Mouse (Mus musculus) c-Kit-positive CD71-positive TER-119-positive erythroid progenitor cells, embryonic 14.5 days (primary cell): Measurements from ENCODE around the gene Ints3.

ENCODE experiments used
- DNase-seq: peaks from one replicate; pipeline ENCODE4 v3.0.0-alpha.2; 2013; ENCODE audit warnings: low spot score

Ints3 gene

DNA sequence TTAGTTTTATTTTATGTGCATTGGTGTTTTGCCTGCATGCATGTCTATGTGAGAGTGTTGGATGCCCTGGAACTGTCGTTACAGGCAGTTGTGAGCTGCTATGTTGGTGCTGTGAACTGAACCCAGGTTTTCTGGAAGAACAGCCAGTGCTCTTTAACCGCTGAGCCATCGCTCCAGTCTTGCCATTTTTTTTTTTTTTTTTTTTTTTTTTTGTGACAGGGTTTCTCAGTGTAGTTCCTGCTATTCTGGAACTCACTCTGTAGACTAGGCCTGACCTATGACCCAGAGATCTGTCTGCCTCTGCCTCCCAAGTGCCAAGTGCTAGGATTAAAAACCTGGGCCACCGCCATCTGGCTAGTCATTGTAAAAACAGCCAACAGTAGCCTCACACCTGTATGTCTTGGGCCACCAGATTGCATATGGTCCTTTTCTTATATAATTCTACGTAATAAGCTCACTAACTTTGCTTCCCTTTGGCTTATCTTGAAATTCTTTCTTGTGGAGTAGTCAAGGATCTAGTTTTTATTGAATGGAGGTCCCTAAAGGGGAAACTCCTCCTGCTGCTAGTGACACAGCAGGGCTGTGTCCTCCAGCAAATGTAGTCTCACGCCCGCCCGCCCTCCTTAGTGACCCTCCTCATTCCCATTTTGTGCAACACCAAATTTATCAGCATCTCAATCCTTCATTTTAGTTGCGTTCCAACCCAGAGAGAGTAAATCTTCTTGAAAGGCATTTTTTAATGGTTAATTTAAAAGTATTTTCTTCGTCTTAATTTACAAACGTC, 12.2 kb upstream of the Ints3 start:
- no peak for DNase-seq

DNA sequence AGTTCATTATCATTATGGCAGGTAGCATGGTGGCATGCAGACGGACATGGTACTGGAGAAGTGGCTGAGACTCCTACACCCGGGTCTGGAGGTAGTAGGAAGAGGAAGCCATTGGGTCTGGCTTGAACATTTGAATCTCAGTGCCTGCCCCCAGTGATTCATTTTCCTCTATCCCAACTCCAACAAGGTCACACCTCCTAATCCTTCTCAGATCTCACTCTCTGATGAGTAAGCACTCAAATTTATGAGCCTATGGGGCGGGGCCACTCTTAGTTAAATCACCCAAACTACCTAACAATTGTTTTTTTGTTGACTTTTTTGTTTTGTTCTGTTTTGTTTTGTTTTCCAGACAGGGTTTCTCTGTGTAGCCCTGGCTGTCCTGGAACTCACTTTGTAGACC, 10.6 kb upstream of the Ints3 start:
- DNase-seq: no peak

DNA sequence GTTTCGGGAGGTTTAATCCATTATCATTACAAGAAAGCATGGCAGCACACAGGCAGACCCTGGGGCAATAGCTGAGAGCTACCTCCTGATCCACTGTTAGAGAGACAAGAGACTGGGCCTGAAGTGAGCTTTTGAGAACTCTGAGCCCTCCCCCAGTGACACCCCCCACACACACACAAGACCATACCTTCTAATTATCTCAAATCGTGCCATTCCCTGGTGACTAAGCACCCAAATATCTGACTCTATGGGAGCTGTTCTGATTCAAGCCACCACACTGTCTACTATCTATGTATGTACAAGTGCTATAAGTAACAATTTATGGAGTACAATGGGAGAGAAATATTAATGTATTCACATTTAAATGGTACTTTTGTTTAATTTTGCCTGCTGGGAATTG, 7.3 kb upstream of the Ints3 start:
- no peak for DNase-seq

DNA sequence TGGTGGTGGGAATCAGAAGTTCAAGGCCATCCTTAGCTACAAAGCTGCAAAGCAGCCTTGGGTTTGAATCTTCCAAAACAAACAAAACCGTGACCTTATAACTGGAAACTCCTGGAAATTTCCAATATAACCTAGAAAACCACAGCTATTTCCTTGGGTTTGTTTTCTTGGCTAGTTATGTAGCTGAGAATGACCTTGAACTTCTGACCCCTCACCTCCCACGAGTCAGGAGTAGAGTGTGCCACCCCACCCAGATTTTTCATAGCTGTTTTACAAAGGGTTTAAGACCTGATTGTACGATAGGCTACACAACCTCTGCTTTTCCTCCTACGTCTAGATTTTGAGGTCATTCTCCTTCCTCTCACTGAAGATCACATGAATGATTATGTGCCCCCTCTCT, 3.7 kb upstream of the Ints3 start:
- DNase-seq: no peak

DNA sequence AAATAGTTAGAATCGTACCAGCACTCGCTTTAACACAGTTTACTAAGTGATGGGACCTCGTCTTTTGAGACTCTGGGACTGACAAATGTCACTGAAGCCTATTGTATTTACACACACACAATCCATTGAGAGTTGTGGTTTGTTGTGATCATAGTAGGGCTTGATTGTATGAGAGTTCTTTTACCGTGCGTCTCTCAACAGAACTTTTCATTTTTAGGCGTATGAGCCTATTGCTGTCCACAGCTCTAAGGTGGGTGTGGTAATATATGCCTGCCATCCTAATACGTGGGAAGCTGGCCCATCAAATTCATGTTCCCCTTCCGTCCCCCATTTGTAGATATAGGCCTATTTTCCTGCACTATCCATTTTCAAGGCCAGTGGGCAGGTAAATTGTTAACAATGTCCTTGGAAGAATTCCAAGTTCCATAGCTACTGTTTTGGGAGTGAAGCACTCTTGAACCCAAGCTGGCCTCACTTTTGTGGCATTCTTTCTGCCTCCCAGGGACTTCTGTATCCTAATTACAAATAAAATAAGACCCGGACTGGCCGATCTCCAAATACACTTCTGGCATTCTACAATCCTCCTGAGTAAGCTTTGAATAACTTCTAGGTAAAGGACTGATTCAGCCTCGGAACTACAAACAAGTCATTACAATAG, 780 bp upstream of the Ints3 start:
- DNase-seq: no peak

DNA sequence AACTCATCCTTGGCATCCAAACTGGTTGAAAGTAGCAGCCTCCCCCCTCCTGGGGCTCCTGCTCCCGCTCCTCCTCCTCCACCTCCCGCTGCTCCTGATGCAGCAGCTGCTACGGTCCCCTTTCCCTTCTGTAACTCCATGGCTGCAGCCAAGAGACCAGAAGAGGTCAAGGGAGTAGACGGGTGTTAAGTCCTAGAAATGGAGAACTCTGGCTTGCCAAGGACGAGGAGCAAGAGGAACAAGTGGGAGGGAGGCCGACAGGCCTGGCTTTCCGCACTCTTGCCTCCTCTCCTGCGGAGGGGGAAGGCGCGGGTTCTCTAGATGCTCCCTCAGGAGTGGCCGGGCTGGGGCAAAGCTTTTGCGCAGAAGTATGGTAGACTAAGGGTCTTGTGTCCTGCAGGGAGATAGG, 607 bp downstream of the Ints3 start:
- peak; percentile 46 for DNase-seq

DNA sequence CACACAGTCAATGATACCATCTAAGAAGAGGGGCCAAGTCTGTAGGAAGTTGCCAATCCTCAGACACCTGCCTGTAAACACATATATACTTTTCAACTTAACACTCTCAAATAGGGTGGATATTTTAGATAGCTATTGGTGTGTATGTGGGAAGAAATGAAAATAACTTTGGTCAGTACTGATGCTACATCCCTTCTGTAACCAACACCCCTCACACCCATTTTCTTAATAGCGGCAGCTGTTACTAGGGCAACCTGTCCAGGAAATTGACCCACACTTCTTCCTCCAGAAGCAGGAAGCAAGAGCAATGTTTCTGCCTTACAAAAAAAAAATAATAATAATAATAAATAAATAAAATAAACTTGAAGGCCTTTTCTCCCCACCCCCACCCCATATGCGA, 1.1 kb downstream of the Ints3 start:
- DNase-seq: no peak

DNA sequence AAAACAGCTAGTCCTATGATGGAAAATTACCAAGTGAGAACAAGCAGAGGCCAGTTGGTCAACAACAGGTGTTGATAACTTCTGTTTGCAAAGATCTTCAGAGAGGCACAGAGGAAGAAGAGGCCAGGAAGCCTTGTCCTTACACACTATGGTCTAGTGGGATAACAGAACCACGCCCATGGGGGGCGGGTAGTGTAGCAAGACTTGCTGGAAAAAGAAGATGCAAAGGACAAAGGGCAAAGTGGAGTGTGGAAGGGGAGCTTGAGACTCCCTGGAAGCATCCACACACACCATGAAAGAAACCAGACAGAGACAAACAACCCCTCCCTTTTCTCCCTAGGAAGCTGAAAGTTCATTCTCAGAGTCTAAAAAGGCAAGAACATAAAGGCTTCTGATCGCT, 3.8 kb downstream of the Ints3 start:
- DNase-seq: peak; percentile 50

DNA sequence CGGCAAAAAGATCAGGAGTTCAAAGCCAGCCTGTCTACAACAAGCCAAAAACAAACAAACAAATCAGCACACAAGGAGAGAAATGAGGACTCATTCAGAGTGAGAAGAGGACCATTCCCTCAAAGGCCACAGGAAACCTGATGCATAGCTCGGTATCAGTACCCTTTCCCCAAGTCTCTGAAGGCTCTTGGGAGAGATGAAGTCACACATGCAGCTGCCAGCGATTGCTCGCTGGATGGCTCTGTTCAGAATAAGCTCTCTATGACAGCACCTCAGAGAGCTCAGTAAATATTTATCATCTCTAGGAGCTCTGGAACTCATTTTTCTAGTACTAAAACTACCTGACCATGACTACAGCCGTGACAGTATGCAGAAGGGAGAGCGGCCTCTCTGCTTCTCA, 5.2 kb downstream of the Ints3 start:
- no peak for DNase-seq

DNA sequence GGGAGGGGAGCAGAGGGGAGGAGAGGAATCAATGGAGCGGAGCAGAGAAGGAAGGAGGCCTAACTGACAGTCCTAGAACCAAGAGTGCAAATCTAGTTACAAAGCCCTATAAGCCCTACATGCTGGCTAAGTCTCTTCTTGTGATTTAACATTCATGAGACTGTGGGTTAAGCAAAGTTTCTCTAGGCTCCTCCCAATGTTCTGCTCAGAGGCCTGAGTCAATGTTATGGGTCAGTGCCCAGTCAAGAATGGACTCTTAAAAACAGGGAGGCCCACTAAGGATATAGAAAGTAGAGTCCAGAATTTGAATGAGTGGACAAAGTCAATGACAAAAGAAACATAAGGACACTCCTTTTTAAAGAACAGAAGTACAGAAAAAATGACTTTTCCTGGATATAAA, 5.8 kb downstream of the Ints3 start:
- DNase-seq: no peak

DNA sequence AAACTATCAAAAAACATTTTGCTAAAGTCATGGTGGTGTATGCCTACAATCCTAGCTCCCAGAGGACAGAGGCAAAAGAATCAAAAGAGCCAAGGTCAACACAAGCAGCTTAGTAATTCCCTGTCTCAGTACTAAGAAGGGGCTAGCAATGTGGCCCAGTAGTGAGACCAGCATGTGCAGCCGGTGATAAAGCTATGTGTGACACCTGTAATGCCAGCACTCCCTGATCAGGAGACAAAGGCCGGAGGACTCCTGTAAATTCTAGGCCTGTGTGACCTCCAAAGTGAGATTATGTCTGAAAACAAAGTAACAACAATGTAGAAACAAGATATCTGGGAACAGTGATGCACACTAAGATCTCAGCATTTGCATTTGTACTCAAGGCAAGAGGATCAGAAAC, 7.9 kb downstream of the Ints3 start:
- DNase-seq: no peak

DNA sequence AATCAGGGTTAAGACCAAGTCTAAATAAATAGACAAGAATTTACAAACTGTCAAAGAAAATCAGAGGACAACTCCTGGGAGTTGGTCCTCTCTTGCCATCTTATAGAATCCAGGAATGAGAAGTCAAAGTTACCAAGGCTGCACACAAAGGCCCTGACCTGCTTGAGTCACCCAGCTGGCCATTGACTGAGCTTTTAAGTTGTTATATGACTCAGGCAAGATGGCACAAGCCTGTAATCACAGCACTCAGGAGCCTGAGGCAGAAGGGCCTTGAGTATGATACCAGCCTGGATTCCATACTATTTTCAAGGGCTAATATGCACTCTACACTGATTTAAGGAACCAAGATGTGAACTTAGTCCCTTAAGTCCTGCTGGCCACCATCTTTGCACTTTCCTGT, 9.9 kb downstream of the Ints3 start:
- DNase-seq: no peak

DNA sequence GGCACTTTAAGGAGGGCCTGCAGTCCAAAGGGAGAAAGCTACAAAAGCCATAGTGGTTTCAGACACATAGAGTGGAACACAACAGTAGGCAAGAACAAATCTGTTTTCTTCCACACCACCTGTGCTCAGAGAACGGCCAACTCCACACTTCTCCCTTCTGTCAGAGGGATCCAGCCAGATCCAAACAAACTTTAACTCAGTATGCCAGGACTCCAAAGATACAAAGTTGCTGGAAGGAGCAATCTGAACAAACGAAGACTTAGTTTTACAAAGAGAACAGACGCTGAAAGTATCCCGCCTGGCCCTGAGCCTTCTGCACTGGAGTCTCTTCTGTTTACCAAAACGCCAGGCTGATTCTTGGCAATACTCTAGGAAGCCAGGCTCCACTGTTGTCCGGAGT, 12.7 kb downstream of the Ints3 start:
- DNase-seq: no peak

DNA sequence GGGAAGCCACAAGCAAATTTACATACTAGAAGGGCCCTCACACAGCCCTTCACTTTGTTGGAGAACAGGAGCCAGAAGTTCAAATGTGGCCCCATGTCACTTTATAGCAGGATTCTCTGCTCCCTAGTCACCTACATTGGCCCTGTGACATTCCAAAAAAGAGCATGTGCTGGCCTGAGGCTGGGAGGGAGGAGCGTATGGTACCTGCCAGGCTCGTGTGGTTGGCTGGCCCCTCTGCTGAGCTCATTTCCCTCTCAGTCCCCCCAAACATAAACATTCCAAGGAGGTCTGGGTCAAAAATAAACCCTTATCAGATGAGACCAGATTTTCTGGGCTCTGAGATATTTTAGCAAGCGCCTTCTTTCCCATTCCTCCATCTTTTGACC, 20.4 kb downstream of the Ints3 start:
- no peak for DNase-seq

DNA sequence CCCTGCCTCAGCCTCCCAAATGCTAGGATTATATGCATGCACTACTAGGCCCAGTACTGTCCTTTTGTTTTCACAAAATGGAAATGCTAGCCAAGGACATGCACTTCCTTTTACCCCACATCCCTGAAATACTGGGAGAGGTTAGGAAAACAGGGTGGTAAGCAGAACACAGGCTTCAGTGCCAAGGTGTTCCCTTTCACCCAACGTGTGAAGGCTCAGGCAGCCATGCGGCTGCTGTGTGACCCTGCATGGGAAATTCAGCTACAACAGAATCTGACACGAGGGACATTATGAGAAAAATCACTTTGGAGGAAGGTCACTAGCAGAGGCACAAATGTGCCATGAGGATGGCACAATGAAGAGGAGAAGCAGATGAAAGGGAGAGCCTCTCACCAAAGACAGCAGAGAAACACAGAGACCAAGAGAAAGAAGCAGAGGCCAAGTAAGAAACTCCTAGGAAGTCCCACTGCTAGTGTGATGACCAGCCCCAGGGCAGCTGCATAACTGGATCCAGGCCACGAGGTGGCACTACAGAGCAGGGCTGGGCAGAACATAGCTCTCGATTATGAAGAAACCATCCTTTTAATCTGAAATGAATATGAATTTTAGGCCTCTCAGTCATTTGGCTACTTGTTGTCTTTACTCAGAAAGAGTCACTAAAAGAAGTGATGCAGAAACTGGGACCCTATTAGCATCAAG, 21.0 kb downstream of the Ints3 start:
- DNase-seq: peak; percentile 54

DNA sequence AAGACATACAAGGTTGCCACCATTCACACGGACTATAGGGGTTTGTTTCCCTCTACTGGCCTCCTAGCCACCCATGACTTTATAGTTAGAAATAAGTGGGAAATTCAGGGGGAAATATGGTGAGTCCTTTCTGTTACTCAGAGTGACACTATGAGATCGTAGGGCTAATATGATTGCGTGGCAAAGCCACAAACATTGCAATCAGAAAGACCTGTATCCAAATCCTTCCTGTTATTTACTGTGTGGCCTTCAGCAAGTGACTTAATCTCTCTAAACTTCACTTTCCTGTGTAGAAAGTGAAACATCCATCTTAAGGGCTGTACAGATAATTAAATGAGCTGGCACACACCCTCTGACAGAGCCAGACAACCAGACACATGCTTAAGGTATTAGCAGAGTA, 24.7 kb downstream of the Ints3 start:
- DNase-seq: no peak

DNA sequence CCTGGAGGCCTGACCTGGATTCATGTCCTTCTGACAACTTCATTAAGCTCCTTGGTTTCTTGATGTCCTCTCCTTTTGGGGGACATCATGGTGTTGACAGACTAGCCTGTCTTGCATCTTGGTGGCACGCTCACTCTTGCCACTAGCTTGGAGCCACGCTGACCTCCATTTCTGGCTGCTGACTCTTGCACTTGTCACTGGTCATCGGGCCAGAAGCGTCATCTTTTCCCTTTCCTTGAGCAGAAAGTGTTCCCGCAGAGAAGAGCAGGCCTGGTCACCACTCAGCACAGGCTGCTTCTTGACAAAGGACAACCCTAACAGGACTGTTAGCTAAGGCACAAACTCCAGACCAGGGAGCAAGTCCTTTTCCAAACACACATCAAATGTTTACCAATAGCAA, 27.0 kb downstream of the Ints3 start:
- no peak for DNase-seq

DNA sequence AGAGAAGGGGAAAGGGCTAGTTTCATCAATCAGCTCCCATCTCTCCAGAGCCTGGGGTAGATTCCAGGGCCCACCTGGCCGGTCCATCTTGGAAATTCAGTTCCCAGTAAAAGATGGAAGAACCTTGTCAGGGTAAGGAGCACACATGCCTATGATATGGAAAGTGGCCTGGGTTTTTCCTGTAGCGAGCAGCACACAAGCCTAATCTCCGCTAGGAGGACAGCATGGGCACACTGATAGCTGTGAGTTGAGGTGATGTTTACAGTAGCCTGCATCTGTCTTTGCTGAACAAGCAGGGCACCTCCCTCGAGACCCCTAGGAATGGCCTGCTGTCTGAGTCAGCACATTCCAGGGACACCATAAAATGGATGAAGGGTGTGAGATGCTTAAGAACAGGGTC, 28.8 kb downstream of the Ints3 start:
- no peak for DNase-seq

DNA sequence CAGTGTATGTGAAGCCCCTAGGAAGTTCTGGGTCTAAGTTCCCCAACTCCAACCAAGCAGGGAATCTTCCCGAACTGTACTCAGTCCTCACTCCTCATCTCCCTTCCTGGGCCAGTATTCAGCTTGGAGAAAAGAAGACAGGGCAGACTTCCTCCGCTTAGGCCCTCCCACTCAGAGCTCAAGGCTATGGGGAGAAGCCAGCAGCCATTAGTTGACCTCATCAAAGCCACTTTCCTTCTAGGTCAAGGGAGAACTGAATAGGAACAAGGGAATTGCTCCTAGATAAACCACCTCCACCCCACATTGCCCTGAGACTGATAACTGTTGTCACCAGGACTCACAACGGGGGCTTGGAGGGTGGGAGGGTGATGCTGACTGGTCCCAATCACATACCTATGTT, 29.3 kb downstream of the Ints3 start:
- no peak for DNase-seq

DNA sequence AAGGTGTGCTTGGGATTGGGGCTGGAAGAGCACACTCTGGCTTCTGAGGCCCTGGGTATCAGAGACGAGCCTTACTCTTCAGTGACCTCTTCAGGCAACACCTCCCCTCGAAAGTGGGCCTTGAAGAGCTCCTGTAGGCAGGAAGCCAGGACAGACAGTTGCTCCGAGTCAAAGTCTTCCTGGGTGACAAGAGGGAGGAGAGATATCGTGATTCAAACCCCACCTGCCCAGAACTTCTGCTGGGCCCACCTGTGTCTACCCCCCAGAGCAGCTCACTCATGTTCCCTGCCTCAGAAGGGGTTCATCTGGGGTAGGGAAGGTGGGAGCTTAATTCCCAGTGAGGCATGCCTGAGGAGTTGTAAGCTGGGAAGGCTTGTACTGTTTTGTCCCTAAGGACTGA, 32.4 kb downstream of the Ints3 start:
- DNase-seq: no peak

DNA sequence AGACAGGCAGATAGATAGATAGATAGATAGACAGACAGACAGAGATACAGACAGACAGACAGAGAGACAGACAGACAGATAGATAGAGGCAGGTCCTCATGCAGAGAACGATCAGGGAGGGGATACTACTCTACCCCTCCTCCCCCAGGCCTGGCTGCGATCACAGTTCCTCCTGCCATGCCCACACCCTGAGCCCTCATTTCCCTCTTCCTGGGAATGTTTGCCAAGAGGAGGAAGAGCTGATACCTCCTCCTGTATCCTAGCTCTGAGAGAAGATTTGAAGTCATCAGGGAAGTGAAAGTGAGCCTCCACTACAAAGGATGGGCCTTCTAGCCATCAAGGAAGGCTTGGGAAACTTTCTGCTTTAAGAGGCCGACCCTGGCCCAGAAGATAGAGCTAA, 37.8 kb downstream of the Ints3 start:
- no peak for DNase-seq

DNA sequence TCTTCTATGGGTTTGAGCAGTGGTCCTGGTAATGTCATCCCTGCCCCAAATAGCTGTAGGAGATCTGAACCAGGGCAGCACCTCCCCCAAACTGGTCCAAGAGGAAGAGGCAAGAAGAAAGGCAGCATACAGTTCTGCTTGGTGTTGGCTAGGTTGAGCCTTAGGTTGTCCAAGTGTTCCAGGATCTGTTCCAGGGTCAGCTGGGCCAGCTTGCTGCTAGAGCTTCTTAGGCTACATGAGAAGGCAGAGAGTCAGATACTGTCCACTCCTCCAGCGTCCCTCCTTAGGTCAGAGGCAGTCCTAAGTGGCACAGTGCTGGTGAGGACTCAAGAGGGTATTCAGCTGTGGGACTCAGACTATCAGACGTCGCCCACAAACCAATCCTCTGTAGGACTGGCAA, 40.8 kb downstream of the Ints3 start:
- no peak for DNase-seq

DNA sequence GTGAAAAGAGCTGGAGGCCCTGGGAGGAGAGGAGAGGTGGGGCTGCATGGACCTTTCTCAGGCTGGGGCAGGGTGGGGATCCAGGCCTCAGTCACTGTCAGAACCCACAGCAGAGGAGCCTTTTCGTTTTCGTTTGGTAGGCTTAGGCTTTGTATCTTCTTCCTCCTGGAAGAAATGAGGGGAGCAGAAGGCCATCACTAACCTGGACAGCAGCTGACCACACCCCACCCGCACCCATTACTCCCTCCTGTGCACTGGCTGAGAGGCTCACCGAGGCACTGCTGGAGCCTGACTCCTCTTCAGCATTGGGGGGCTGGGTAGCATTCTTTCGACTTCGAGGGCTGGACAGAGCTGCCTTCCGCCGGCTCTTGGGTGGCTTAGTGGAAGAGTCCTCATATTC, 41.5 kb downstream of the Ints3 start:
- DNase-seq: no peak

DNA sequence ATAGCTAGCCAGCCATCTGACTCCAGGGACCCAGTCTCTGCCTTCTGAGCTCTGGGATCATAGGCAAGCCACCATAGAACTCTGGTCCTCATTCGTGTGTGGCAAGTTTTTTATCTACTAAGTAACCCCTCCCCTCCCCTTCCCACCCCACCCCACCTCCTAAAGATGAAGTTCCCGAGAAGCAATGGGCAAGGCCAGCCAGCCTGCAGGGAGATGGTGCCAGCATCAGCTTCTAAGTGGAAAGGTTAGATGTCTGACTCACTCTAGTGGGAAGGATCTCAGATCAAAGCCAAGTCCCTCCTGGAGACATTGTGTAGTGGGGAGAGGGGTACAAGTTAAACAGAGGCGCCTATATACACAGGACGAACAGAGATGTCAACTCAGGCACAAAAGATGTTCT, 42.4 kb downstream of the Ints3 start:
- DNase-seq: no peak
